Mouse (Mus musculus): ENCODE measurements around the gene Syt2.

DNA sequence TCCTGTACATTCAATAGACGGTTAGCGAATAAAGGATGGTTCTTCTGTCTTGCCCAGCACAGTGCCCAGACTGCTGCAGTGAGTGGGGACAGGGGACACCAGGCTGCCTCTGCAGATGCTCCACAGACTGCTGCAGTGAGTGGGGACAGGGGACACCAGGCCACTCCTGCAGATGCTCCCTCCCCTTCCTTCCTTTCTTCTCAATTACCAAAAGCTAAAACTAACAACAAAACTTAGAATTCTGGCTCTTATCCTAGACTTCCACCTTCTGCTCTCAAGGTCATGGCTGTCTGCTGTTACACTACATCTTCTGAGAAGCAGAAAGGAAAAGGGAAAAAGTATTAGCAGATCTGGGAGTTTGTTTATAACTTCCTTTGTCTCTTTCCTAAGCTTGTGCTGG is 127.8 kb downstream of the Syt2 start:
- TF ChIP-seq CTCF (IDR thresholded peaks at IDR 0.05; ENCODE audit: extremely low read depth, insufficient read depth, low read length) (no peak), POLR2A (IDR thresholded peaks at IDR 0.05; ENCODE audit: extremely low read depth, insufficient read depth, low read length) (no peak)

Measured in cortical plate, adult 2 months (tissue).